Mouse (Mus musculus): Measurements from ENCODE around the gene Arrb2.

GRCm38 (mm10) chr11:70489684-70490083 is 57.2 kb downstream of the Arrb2 start:
- no peak for TF ChIP-seq CTCF (IDR thresholded peaks at IDR 0.05; ENCODE audit: low read depth, low read length)
- no peak for TF ChIP-seq POLR2A (IDR thresholded peaks at IDR 0.05; ENCODE audit: borderline replicate concordance, low read depth, low read length)
